Mouse (Mus musculus) ovary, postnatal 14 days (tissue): ENCODE data around the gene Trim42.

Experiments used
- DNase-seq: peaks from one replicate; pipeline ENCODE4 v3.0.0; 2022; ENCODE audit warnings: low spot score

Trim42 gene

DNA sequence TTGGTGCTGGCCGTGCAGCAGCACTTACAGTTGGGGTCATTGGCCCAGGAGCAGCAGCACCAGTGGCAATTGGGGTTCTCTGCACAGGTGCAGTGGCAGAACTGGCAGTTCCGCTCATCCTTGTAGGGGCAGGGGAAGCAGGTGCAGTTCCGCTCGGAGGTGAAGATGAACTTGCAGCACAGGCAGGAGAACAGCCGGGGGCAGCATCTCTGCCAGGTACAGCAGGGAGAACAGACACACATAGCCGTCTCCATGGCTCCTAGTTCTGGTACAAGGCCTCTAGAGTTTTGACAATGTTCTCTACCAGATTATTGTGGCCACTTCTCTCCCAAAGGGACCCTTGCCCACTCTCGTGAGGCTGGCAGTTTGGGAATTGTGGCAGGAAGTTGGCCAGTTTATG is at the start of gene Trim42:
Trim42 (minus strand) TSS at position 368 of the 400 bp plus-strand sequence.
- DNase-seq, result no peak

DNA sequence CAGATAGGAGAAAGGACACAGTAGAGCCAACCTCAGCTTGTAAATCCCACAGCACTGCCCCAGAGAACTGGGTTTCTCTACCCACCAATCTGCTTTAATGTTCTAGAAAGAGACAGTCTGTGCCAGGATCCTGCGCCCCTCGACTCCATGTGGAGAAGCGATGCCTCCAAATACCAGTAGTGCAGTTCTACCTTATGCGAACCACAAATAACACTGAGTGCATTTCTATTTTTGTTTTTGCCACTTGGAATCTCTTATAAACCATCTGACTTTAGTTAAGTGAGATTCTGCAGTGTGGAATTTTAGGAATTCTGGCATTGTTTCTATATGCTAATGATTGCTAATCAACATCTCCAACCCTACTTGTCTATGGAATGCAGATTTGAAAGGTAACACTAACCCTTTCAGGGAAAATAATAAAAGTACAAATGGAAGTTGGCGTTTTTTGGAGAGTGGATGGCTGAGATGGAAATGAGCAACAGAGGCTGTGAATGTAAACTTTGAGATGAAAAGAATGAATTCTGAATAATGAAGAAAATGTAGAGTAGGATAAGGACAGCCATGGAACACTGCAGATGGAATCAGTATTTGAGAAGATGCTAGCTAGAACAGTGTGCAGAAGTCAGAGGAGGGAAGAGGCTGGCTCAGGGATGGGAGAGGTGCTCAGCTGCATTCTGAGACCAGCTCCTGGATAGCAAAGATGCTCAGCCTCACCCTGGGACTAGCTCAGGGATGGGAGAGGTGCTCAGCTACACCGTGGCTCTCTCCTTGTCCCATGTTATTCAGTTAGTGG is 45.3 kb upstream of the Trim42 start:
- DNase-seq, result no peak

DNA sequence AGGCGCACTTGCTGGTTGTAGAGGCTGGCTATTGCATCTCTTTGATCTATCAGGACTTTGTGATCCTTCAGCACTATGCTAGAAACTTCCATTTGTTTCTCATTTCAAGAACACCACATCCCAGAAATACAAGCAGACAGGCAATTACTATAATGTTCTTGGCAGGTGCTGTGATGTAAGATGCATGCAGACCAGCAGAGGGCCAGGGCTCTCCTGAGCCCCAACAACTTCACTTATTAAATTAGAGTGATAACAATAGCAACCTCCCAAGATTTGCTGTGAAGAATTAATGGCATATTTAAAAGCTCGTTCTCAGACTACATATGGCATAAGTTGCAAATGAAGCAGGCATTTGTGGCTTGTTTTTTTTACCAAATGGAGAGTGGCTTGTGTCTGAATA is 38.4 kb upstream of the Trim42 start:
- DNase-seq, result no peak

DNA sequence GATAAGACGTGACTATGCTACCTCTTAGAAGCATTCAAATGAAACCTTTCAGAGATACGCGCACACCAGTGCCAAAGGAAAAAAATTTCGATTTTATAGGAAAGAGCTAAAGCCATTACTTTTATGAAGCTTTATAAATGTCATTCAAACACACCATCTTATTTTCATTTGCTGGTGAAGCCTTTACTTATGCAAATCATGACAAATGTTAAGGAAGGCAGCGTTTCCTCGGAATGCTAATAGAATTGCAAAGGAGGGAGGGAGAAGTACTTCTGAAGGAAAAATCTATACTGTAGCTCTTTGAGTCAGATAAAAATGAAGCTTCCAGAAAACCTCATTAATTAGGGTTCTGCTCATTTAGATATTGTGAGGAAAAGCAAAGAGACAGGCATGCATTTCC is 13.3 kb downstream of the Trim42 start:
- DNase-seq, result no peak

DNA sequence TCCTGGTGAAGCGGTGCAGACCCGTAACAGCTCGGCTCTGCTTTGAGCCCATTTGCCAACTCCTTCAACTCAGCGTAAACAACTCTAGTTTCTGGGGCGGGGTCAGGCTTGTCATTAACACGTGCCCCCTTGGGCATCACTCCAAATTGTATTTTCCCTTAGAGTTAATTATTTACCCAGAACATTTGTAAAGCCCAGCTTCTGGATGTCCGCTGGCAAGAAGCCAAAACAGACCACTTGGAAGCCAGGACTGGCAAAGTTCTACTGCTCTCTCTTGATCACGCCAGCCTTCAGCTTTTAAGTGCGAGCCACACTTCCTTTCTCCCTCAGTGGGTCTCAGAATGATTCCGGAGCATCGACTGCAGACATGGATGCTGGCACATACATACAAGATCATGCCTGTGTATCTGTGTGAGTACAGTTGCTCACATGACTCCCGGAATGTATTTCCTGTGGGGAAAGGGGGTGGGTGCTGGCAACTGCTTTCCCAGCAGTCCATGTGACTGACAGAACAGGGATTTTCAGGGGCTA is 24.9 kb downstream of the Trim42 start:
- peak; percentile 9 for DNase-seq

DNA sequence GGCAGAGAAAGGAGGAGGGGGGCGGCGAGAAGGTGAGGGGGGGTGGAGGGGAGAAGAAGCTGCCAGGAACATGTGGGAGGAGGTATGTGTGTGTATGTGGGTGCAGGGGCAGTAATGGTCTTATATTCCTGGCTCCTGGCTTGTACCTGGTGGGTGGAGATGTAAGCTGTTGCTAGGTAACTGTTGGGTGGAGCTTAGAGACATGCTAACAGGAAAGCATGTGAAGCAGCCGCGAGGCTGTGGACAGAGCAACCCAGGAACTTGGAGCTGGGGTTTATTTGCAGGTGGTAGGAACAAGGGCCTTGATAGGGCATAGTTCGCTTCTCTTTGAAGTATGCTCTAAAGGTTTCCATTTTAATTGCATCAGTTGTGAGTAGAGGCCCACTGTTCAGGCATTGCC is 28.0 kb downstream of the Trim42 start:
- no peak for DNase-seq

DNA sequence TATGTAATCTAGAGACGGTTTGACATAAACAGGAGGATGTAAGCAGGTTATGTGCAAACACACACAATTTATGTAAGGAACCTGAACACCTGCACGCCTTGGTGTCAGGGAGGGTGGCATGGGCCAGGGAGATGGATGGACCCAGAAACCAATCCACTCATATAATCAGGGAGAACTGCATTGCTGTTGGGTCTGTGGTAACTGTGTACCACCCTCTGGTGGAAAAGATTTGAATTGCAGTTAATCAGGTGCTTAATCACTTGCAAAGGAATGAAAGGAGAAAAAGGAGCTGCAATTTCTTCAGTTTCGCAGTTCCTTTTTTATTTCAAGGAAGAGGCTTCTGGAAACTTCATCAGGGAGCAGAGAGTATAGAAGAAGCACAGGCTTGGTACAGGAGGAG is 46.9 kb downstream of the Trim42 start:
- peak; percentile 22 for DNase-seq

DNA sequence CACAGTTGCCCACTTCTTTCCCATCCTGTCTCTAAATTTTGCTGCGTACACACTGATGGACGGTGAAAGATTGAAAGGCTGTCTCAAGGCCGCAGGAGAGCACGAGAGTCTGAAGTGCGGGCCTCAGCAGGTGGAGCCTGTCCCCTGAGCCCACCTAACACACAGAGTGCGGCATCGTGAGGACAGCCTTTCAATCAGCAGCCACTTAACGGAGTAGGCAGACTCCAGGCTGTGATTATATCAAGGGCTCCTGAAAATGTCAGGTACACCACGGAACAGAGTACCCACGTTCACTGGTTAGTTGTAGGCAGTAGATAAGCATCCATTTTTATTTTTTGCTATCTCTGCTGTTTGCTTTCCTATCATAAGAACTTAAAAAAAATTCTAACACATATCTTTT is 47.6 kb downstream of the Trim42 start:
- no peak for DNase-seq

DNA sequence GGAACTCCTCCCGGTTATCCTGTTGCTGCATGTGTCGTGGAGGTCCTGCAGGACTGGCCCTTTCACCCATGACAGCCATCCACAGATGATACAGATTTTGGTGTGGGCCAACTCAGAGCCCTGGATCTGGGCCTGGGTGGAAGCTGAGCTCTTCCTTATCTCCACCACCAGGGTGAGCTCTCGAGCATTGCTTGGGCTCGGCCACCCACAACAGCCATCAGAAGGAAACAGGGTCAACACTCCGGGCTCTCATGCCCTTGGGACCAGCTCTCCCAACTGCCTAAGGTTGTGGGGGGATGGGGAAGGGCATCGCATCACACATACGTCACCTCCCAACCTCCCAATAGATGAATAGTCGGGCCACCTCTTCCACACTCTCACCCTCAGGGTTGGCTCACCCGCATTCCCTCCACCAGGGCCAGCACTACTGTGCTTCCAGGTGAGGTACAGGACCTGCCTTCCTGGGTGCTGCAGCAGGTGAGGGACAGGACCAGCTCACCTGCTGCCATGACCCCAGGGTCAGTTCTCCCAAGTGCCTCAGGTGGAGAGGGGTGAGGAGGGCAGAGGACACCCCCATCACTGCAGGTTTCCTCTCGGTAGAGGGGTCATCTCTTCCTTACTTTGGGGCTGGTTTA is 54.2 kb downstream of the Trim42 start:
- DNase-seq, result no peak

DNA sequence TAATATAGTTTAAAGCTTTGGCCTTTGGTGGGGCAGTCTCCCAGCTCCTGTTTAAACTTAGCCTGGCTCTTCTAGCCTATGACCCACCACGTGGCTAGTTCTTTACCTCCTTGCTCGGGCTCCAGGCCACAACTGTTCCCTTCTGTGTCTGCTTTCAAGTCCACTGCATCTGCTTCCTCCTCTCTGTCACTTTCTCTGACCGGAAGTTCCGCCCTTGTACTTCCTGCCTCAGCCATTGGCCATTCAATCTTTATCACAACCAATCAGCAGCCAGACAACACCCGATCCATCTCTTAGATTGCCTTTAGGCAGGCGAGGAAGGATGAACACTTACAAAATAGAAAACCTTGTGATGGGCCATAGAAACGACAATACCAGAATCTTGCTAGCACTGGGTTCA is 58.1 kb downstream of the Trim42 start:
- DNase-seq, result no peak

DNA sequence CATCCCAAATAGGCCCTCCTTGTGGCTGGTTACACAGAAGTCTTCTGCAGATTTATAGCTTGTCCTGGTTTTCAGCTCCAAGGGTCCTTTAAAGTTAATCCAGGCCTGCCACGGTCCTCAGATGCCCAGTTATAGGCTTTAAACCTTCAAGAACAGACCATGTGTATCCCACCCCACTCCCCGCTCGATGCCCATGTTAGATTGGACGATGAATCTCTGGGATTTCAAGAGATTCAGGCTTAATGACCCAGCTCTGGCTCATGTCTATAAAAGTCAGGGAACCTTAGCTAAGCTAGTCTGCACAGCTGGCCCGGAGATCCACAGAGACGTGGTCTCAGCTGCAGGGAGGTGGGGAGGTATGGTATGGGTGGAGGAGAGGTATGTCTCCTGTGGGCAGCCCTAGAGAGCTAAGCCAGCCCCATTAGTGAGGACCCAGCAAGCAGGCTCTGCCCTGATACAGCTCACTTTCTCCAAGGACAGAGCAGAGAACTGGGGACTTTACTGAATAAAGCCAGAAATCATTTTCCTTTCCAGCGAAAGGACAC is 60.2 kb downstream of the Trim42 start:
- no peak for DNase-seq

DNA sequence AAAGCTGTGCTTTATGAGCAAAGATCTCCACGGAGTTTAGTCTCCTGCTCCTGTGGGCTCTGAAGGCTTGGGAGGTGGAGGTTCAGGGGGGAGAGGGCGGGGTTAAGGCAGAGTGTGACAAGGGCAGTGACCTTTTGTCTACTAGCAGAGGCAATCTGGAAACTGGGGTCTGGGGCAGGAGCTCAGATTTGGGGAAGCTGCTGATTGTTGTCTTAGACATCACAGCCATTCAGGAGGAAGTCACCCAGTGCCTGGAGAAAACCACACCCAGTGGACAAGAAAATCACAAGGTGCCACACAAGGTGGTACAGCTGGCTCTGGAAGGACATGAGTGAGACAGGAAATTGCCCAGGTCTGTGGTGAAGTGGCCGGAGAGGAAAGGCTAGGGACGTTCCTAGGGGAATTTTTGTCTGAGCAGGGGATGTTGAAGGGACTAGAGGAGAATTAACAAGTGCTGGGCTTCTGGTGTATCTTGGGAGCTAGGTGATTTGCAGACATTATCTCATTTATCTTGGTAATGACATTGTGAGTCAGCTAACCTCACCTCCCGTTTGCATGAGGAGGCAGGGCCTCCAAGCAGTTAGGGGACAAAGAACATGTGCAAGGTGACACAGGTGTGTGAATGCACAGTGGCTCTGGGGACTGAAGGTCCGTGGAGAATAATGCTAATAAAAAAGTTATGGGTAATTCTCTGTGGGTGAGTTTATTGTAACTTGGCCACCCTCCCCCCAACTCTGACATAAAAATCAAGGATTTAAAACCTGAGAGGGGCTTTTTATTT is 61.9 kb downstream of the Trim42 start:
- no peak for DNase-seq
